Comparison of ENCODE assay signal across 9 mouse cellular contexts in the genomic region with DNA sequence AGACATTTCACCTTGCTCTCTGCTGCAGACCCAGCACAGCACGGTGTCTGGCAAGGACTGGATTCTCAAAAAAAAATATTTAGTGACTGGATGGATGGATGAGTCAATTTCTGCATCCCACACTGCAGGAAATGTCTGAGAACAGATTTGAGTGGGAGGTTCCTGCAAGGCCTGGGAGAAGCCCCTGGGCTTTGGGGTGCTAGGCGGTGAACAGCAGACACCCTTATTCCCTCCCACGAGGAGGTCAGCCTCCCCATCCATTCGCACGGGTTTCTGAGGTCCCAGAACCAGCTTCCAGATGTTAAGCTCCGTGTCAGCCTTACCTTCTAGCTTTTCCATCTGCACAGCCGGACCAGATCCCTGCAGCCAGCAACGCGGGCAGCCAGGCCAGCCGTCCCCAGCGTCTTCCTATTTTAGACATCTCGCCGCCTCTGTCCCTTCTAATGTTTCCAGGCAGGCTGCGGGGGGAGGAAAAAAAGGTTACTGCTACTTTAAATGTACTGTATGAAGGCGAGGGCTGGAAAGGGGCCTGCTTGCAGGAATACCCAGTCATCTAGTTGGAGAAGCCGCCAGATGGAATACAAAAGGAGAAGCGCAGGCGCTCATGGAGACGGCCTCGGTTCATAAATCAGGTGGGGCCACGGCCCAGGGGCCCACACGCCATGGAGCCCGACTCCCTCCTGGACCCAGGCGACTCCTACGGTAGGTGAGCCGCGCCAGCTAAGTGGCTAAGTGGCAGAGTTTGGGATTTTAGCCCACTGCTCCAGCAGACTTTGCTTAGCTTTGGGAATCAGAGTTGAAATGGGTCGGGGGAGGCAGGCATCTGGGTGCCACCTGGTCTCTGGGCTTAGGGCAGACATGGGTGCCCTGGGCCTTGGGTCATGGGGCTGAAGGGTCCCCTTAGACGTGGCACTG. TPM values are rescaled to one million over a fixed set of nuclear protein-coding genes. Genes with fewer than 3 reads are reported as not detected.
DNase-seq lines count a peak whose midpoint lies in the region; ATAC-seq lines count a peak whose summit lies in the region.
"Had no signal": no experiment of that assay in that cellular context is flagged by ENCODE, and none has a peak within 500 bp of the region (broad histone marks: within the 10 kb centered on the region; RNA-seq: fewer than 3 reads in every experiment).

A gene (plus strand): TSS at position 356 of the 915 bp plus-strand sequence.

- H3K36me3 ChIP-seq in lung, embryonic 15.5 days = no peaks in the 10 kb centered on the region
- no peaks in the 10 kb centered on the region for H3K36me3 ChIP-seq in hindbrain, embryonic 15.5 days
- no peaks in the 10 kb centered on the region for H3K36me3 ChIP-seq in limb, embryonic 10.5 days

- H3K9ac ChIP-seq in lung, embryonic 15.5 days = no peak within 1 kb of the TSS
- no peak within 1 kb of the TSS for H3K9ac ChIP-seq in hindbrain, embryonic 15.5 days

- DNase-seq in lung, postnatal 36 days = no peak
- peak; percentile 70 for DNase-seq in cerebellum, adult 9-11 months
- DNase-seq in gastrocnemius, postnatal 10 days = peak; percentile 48
- peak; percentile 69 for DNase-seq in limb, embryonic 10.5 days (ENCODE audit: low spot score)
- peak; percentile 23 for DNase-seq in right cerebral cortex, postnatal 4 days
- DNase-seq in ovary, adult 18-20 months (ENCODE audit: low spot score) = no peak

- no peak for ATAC-seq in lung, embryonic 15.5 days (ENCODE audit: borderline replicate concordance, extremely low read depth, low FRiP score, low TSS enrichment)
- no peak for ATAC-seq in hindbrain, embryonic 15.5 days (ENCODE audit: low FRiP score, low read depth)

- H3K4me1 ChIP-seq in lung, embryonic 15.5 days = peaks cover 12% of the 10 kb centered on the region
- H3K4me1 ChIP-seq in hindbrain, embryonic 15.5 days (replicated peaks) = peaks cover 29% of the 10 kb centered on the region
- peaks cover 48% of the 10 kb centered on the region for H3K4me1 ChIP-seq in limb, embryonic 10.5 days

- no peaks in the 10 kb centered on the region for H3K27me3 ChIP-seq in lung, embryonic 15.5 days
- H3K27me3 ChIP-seq in hindbrain, embryonic 15.5 days = no peaks in the 10 kb centered on the region
- H3K27me3 ChIP-seq in limb, embryonic 10.5 days (ENCODE audit: low read depth, poor library complexity, severe bottlenecking) = no peaks in the 10 kb centered on the region

- no peak within 1 kb of the TSS for H3K4me3 ChIP-seq in lung, embryonic 15.5 days
- no peak within 1 kb of the TSS for H3K4me3 ChIP-seq in hindbrain, embryonic 15.5 days
- H3K4me3 ChIP-seq in limb, embryonic 10.5 days = peak within 1 kb of the TSS; percentile 36
- H3K4me3 ChIP-seq: megakaryocyte, embryonic 14.5 days had no signal

- H3K9me3 ChIP-seq in lung, embryonic 15.5 days = no peaks in the 10 kb centered on the region
- no peaks in the 10 kb centered on the region for H3K9me3 ChIP-seq in hindbrain, embryonic 15.5 days
- H3K9me3 ChIP-seq in limb, embryonic 10.5 days (replicated peaks) = no peaks in the 10 kb centered on the region
- H3K9me3 ChIP-seq: megakaryocyte, embryonic 14.5 days had no signal

- 0 out of 2 replicates have a peak within 1 kb of the TSS, but pooled peaks have one; percentile 9 for H3K27ac ChIP-seq in lung, embryonic 15.5 days
- peak within 1 kb of the TSS; percentile 40; the same call in 1 of the 2 replicates for H3K27ac ChIP-seq in hindbrain, embryonic 15.5 days (replicated peaks)
- peak within 1 kb of the TSS; percentile 92 for H3K27ac ChIP-seq in limb, embryonic 10.5 days

- WGBS in lung, embryonic 15.5 days = 59% methylated on average over 29 of the region's 29 CpGs
- WGBS in hindbrain, embryonic 15.5 days = 58% methylated on average over 29 of the region's 29 CpGs
- WGBS in limb, embryonic 10.5 days = 54% methylated on average over 29 of the region's 29 CpGs

- no peak within 1 kb of the TSS for H3K4me2 ChIP-seq in lung, embryonic 15.5 days
- peak within 1 kb of the TSS; percentile 23; the same call in 1 of the 2 replicates for H3K4me2 ChIP-seq in hindbrain, embryonic 15.5 days

RNA-seq across cellular contexts. Expression of the gene that starts here (rescaled TPM):
- polyA plus RNA-seq in lung, embryonic 15.5 days (2015; fragmentation: Nextera tagmentation; extraction: Ambion mirVana) = 54.2 and 60.2 TPM in 2 replicates
- total RNA-seq in gastrocnemius, postnatal 10 days (2021) = 10 to 100 TPM; 44.3 to 56.9 TPM
- 70.7 and 79.3 TPM in 2 replicates for polyA plus RNA-seq in hindbrain, embryonic 15.5 days (2015; fragmentation: Nextera tagmentation; extraction: Ambion mirVana)
- 44.0 and 49.7 TPM in 2 replicates for polyA plus RNA-seq in limb, embryonic 10.5 days (2016; fragmentation: Nextera tagmentation; extraction: Ambion mirVana)

Comparison
In these comparisons a context has a peak if more than half of its experiments do, and no peak if none do; other contexts are left out.
1. H3K27ac ChIP-seq: peak in every context shown above with its lines; median percentile 92 in limb, embryonic 10.5 days; 40 in hindbrain, embryonic 15.5 days; 9 in lung, embryonic 15.5 days.
2. DNase-seq: peak in cerebellum, adult 9-11 months (single experiment), gastrocnemius, postnatal 10 days (single experiment), limb, embryonic 10.5 days (single experiment) and right cerebral cortex, postnatal 4 days (single experiment); none in lung, postnatal 36 days (single experiment) and ovary, adult 18-20 months (single experiment).